Mouse (Mus musculus): Measurements from ENCODE around the gene Mrpl34. TPM values are rescaled to one million over a fixed set of nuclear protein-coding genes. Genes with fewer than 3 reads are reported as not detected.

Gene Mrpl34
- polyA plus RNA-seq, 1 experiment from 2014 or later = 123 TPM

- Histone ChIP-seq H3K27me3 (replicated peaks; ENCODE audit: control insufficient read depth, insufficient read depth, low read length) (no peaks in the 10 kb centered on the region), H3K4me1 (ENCODE audit: control insufficient read depth, insufficient read depth, low read length) (peaks cover 7% of the 10 kb centered on the region), H3K9me3 (ENCODE audit: control insufficient read depth, low read length) (no peaks in the 10 kb centered on the region), H3K4me2 (ENCODE audit: low read depth, low read length) (no peak overlapping the region), H3K27ac (replicated peaks; ENCODE audit: low read depth, low read length) (no peak overlapping the region), H3K36me3 (ENCODE audit: control insufficient read depth, insufficient read depth, low read length) (peaks cover 48% of the 10 kb centered on the region), H3K9ac (ENCODE audit: low read depth, low read length) (no peak overlapping the region), H3K4me3 (ENCODE audit: low read depth, low read length) (no peak overlapping the region)
- ATAC-seq (ENCODE audit: low read depth) (no peak), DNase-seq (ENCODE audit: low spot score) (no peak)
- 62% methylated on average over 5 of the region's 5 CpGs for WGBS
Observed at GRCm38 (mm10) chr8:71470913-71471255, 6.1 kb downstream of the Mrpl34 start.

DNA sequence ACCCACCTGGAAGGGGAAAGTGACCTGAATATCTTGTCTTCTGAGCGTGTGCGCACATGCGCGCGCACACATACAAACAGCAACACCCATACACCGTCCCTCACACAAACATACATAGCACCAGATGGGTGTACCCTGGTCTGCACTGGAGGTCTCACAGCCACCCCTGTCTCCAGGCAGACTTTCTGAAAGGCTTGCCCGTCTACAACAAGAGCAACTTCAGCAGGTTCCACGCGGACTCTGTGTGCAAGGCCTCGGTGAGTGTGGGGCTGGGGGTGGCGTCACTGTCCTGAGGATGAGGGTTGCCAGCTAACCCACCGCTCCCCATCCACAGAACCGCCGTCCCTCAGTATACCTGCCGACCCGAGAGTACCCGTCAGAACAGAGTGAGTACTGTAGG lies 7.1 kb downstream of the Mrpl34 start:
- no peak for DNase-seq (ENCODE audit: low spot score)
- peaks cover 7% of the 10 kb centered on the region for H3K4me1 ChIP-seq (ENCODE audit: control insufficient read depth, insufficient read depth, low read length)
- H3K27ac ChIP-seq (replicated peaks; ENCODE audit: low read depth, low read length) = no peak overlapping the region
- H3K4me3 ChIP-seq (ENCODE audit: low read depth, low read length) = no peak overlapping the region
- H3K9me3 ChIP-seq (ENCODE audit: control insufficient read depth, low read length) = no peaks in the 10 kb centered on the region
- no peak overlapping the region for H3K4me2 ChIP-seq (ENCODE audit: low read depth, low read length)
- peaks cover 48% of the 10 kb centered on the region for H3K36me3 ChIP-seq (ENCODE audit: control insufficient read depth, insufficient read depth, low read length)
- 94% methylated on average over 17 of the region's 17 CpGs for WGBS
- no peak overlapping the region for H3K9ac ChIP-seq (ENCODE audit: low read depth, low read length)
- no peaks in the 10 kb centered on the region for H3K27me3 ChIP-seq (replicated peaks; ENCODE audit: control insufficient read depth, insufficient read depth, low read length)
- no peak for ATAC-seq (ENCODE audit: low read depth)

DNA sequence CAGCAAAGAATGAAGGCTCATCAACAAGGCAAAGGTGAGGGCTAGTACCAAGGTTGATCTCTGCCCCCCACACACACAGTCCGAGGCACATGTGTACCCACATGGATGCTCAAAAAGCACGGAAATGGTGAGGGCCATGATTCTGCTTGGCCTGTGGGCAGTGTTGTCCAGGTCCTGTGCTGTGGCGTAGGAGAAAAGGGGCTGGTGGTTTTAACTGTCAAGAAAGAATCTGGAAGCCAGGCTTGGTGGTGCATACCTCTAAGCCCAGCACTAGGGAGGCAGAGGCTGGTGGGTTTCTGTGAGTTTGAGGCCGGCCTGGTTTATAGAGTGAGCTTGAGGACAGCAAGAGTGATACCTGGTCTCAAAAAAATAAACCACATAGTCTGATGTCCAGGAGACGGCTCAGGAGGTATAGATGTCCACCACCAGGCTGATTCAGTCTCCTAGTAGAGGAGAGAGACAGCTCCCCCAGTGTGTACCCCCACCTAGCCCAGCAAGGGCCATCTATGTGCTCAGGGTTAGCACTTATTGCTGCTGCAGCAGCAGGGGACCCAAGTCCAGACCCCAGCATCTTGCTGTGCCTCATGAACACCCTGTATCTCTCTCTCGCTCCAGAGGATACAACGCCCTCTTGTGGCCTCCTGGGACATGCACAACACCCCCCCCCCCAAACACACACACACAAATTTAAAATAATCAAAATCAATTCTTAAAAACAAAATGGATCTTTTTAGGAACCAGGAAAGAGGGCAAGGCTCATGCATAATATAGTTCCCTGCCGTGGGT lies 8.0 kb downstream of the Mrpl34 start:
- Histone ChIP-seq H3K27ac (replicated peaks; ENCODE audit: low read depth, low read length) (no peak overlapping the region), H3K36me3 (ENCODE audit: control insufficient read depth, insufficient read depth, low read length) (peaks cover 48% of the 10 kb centered on the region), H3K4me1 (ENCODE audit: control insufficient read depth, insufficient read depth, low read length) (peaks cover 7% of the 10 kb centered on the region), H3K4me2 (ENCODE audit: low read depth, low read length) (no peak overlapping the region), H3K9me3 (ENCODE audit: control insufficient read depth, low read length) (no peaks in the 10 kb centered on the region), H3K27me3 (replicated peaks; ENCODE audit: control insufficient read depth, insufficient read depth, low read length) (no peaks in the 10 kb centered on the region), H3K9ac (ENCODE audit: low read depth, low read length) (no peak overlapping the region), H3K4me3 (ENCODE audit: low read depth, low read length) (no peak overlapping the region)
- ATAC-seq (ENCODE audit: low read depth) (no peak), DNase-seq (ENCODE audit: low spot score) (no peak)
- 89% methylated on average over 8 of the region's 8 CpGs for WGBS

- Histone ChIP-seq H3K4me2 (ENCODE audit: low read depth, low read length) (no peak overlapping the region), H3K27me3 (replicated peaks; ENCODE audit: control insufficient read depth, insufficient read depth, low read length) (no peaks in the 10 kb centered on the region; the same call in 1 of the 2 replicates), H3K4me1 (ENCODE audit: control insufficient read depth, insufficient read depth, low read length) (peaks cover 7% of the 10 kb centered on the region), H3K4me3 (ENCODE audit: low read depth, low read length) (no peak overlapping the region), H3K9ac (ENCODE audit: low read depth, low read length) (no peak overlapping the region), H3K27ac (replicated peaks; ENCODE audit: low read depth, low read length) (no peak overlapping the region), H3K9me3 (ENCODE audit: control insufficient read depth, low read length) (no peaks in the 10 kb centered on the region), H3K36me3 (ENCODE audit: control insufficient read depth, insufficient read depth, low read length) (peaks cover 52% of the 10 kb centered on the region)
- ATAC-seq (ENCODE audit: low read depth) (no peak), DNase-seq (ENCODE audit: low spot score) (no peak)
- 95% methylated on average over 17 of the region's 18 CpGs for WGBS
Observed at GRCm38 (mm10) chr8:71474344-71474743, 9.6 kb downstream of the Mrpl34 start.

- Histone ChIP-seq H3K27me3 (replicated peaks; ENCODE audit: control insufficient read depth, insufficient read depth, low read length) (no peaks in the 10 kb centered on the region; the same call in 1 of the 2 replicates), H3K36me3 (ENCODE audit: control insufficient read depth, insufficient read depth, low read length) (peaks cover 57% of the 10 kb centered on the region)
Observed at GRCm38 (mm10) chr8:71474785-71475701, 10.3 kb downstream of the Mrpl34 start.

DNA sequence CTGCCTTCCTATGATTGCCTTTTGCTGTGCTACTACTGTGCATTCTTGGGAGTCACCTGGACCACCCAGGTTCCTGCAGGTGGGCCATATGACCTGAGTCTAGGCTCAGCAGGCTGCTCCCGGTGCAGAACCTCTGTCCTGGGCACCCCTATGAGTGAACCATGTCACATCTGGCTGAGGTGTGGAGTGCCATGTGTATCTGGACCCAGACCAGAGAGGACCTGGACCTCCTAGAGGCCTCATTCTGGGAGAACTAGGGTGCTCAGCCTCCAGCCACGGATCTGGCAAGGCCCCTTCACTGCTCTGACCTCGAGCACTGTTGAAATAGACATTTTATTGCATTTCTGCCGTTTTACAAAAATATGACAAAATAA lies 10.9 kb downstream of the Mrpl34 start:
- peak overlapping the region; percentile 65 for H3K4me3 ChIP-seq (ENCODE audit: low read depth, low read length)

More at GRCm38 (mm10) chr8:71474785-71475701, 10.3 kb downstream of the Mrpl34 start:
- Histone ChIP-seq H3K4me2 (ENCODE audit: low read depth, low read length) (no peak overlapping the region), H3K9me3 (ENCODE audit: control insufficient read depth, low read length) (no peaks in the 10 kb centered on the region), H3K27ac (replicated peaks; ENCODE audit: low read depth, low read length) (no peak overlapping the region), H3K4me3 (ENCODE audit: low read depth, low read length) (no peak overlapping the region), H3K4me1 (ENCODE audit: control insufficient read depth, insufficient read depth, low read length) (peaks cover 2% of the 10 kb centered on the region; the same call in 1 of the 2 replicates), H3K9ac (ENCODE audit: low read depth, low read length) (no peak overlapping the region)
- DNase-seq (ENCODE audit: low spot score) (no peak), ATAC-seq (ENCODE audit: low read depth) (no peak)
- 87% methylated on average over 25 of the region's 25 CpGs for WGBS

DNA sequence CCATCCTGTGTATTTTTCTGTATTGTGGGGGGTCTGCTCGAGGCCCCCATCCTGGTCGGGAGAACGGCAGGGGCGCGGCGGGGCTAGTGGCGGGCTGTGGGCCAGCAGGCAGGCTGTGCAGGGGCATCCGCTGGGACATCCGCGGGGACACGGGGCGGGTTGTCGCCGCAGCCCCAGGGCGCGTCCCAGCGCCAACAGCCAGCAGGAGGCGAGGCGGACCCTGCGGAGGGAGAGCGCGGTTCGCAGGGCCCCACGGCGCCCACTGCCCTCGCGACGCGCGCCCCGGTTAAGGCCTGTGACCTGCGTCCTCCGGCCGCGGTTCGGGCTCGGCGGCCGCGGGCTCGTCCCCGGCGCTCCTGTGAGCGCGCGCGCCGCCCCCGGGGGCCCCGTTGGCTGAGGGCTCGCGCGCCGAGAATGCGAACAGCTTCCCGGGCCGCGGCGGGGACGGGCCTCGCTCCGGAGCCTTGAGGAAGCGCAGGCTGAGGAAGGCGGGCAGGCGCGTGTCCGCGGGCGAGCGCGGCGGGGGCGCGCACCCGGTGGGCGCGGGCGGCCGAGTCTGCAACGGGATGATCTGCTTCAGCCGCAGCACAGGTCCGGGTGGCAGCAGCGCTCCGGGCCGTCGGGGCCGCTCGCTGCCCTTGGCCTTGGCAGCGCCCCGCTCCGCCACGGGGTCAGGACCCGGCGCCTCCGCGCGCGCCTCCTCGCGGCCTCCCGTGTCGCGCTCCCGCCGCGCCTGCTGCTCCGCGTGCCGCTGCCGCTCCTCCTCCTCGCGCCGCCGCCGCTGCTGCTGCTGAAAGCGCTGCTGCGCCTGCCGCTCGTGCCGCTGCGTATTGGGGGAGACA lies 11.6 kb downstream of the Mrpl34 start:
- H3K4me1 ChIP-seq (ENCODE audit: control insufficient read depth, insufficient read depth, low read length) = no peaks in the 10 kb centered on the region
- 0% methylated on average over 27 of the region's 121 CpGs for WGBS
- H3K36me3 ChIP-seq (ENCODE audit: control insufficient read depth, insufficient read depth, low read length) = peaks cover 63% of the 10 kb centered on the region
- ATAC-seq (ENCODE audit: low read depth) (peak; percentile 84), DNase-seq (ENCODE audit: low spot score) (peak; percentile 91)
- no peaks in the 10 kb centered on the region; the same call in 1 of the 2 replicates for H3K27me3 ChIP-seq (replicated peaks; ENCODE audit: control insufficient read depth, insufficient read depth, low read length)
- H3K4me2 ChIP-seq (ENCODE audit: low read depth, low read length) = peak overlapping the region; percentile 88
- peak overlapping the region; percentile 75 for H3K27ac ChIP-seq (replicated peaks; ENCODE audit: low read depth, low read length)
- H3K9me3 ChIP-seq (ENCODE audit: control insufficient read depth, low read length) = no peaks in the 10 kb centered on the region
- peak overlapping the region; percentile 65 for H3K4me3 ChIP-seq (ENCODE audit: low read depth, low read length)
- H3K9ac ChIP-seq (ENCODE audit: low read depth, low read length) = peak overlapping the region; percentile 77

More for the DNA sequence above, 10.9 kb downstream of the Mrpl34 start:
- peaks cover 63% of the 10 kb centered on the region for H3K36me3 ChIP-seq (ENCODE audit: control insufficient read depth, insufficient read depth, low read length)
- ATAC-seq (ENCODE audit: low read depth) (no peak), DNase-seq (ENCODE audit: low spot score) (no peak)
- 23% methylated on average over 4 of the region's 4 CpGs for WGBS
- no peaks in the 10 kb centered on the region for H3K9me3 ChIP-seq (ENCODE audit: control insufficient read depth, low read length)
- H3K27me3 ChIP-seq (replicated peaks; ENCODE audit: control insufficient read depth, insufficient read depth, low read length) = no peaks in the 10 kb centered on the region; the same call in 1 of the 2 replicates
- H3K4me1 ChIP-seq (ENCODE audit: control insufficient read depth, insufficient read depth, low read length) = no peaks in the 10 kb centered on the region
- H3K4me2 ChIP-seq (ENCODE audit: low read depth, low read length) = peak overlapping the region; percentile 88
- peak overlapping the region; percentile 77 for H3K9ac ChIP-seq (ENCODE audit: low read depth, low read length)
- peak overlapping the region; percentile 75; the same call in 1 of the 2 replicates for H3K27ac ChIP-seq (replicated peaks; ENCODE audit: low read depth, low read length)

Data from embryonic facial prominence, embryonic 14.5 days (tissue).